Mouse (Mus musculus) lung, postnatal 4 days (tissue): ENCODE results near the gene Ms4a1.
"Not testable (repeated sequence)": the region's sequence is repeated elsewhere in the genome, so short reads cannot be mapped to it uniquely, and the experiment has no call there.

Experiments used
- DNase-seq, 2 experiments: peaks; one replicate each; pipeline ENCODE4 v3.0.0; 2021

Gene Ms4a1

GRCm38 (mm10) chr19:11266052-11266845 lies at the start of gene Ms4a1:
Gene Ms4a1, minus strand, starts transcription at chr19:11266241.
- no peak for DNase-seq

DNA sequence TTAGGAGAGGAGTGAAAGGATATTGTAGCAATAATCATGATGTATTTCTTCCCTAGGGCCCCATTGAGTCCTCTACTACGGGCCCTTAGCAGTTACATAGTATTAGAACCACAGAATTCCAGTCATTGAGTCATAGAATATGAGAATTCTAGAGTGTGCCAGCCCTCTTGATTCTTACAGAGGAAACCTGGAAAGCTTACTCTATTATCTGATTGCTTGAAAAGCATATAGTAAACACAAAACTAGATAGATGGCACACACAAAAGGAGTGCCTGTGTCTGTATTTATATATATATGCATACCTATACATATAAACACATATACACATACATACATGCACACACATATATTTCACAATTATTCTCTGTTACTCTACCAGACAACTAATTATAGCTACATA lies 48.3 kb upstream of the Ms4a1 start, which contains the start of gene Ms4a14:
Gene Ms4a14, minus strand, starts transcription at position 101 of the 400 bp plus-strand sequence.
- no peak for DNase-seq

- no peak for DNase-seq
Observed at GRCm38 (mm10) chr19:11308888-11309287, 42.8 kb upstream of the Ms4a1 start.

DNA sequence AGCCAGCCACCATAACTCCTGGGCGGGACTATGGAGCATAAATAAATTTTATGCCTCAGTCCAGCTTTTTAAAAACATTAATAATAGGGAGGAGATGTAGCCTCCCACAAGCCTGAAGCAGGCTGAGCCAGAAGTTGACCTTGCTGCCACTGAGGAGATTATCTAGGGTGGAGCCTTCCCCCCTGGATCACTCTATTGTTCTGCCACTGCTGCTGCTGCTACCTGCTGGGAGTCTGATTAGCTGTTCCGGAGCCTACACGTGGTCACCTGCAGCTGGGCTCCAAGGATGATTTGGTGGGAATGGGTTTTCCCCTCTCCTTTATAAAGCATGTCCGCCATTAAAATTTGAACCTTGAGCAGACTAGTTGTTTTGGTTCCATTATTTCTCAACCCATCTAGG lies 33.5 kb upstream of the Ms4a1 start:
- not testable (repeated sequence) for DNase-seq

DNA sequence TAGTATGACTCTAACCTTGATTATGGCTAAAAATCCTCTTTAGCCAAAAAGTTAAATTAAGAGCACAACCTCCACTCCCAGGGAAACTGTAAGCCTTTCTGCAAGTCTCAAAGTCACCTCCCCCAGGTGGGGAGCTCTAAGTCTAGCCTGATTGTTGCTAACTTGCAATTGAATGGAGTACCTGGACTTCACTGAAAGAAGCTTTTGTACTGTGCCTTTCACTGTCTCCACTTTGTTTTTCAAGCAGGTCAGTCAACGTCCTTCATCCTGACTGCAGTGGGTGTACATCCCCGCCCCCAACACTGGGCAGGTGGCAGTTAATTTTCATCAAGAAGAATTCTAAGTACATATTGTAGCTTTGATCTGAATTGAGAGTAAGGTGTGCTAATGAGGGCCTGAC lies 32.9 kb upstream of the Ms4a1 start:
- no peak for DNase-seq

DNA sequence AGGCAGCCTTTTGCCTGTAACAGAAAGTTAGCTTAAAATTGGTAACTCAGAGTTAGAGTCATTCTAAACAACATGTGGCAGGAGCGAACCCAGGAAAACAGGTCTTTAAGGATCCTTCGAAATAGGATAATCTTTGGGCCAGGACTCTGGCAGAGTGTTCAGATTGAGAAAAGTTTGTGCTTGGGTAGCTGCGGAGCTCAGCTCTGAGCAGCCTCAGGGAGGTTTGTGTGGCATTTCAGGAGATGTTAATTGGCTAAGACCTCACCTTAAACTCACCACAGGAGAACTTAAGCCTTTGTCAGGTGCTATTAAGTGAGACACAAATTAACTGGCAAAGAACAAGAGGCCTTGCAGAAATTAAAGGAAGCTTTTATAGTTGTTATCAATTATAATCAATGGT lies 27.6 kb upstream of the Ms4a1 start:
- DNase-seq: not testable (repeated sequence)

DNA sequence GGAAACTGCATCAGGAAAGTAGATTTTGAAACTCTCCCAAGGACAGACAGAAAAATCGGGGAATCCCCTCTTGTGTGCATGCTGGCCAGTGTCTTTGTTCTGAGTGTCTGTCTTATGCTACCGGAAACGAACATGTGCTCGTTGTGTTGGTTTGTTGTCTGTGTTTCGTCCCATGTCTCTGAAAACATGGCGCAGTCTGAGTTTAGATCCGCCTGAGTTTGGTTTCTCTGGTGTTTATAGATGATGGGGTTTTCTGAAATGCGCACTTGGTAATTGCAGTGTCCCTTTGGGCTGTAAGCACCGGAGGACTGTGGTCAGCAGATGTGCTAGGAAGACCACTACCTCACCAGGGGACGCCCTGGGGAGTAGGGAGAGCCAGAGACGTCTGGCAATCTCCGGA lies 26.9 kb upstream of the Ms4a1 start:
- no peak for DNase-seq

GRCm38 (mm10) chr19:11283773-11284172 lies 17.7 kb upstream of the Ms4a1 start, which contains the start of gene Ms4a5:
Gene Ms4a5, minus strand, starts transcription at chr19:11283873.
- DNase-seq: no peak

- DNase-seq: no peak
Observed at GRCm38 (mm10) chr19:11280223-11280622, 14.2 kb upstream of the Ms4a1 start.

GRCm38 (mm10) chr19:11276431-11276830 lies 10.4 kb upstream of the Ms4a1 start:
- no peak for DNase-seq

GRCm38 (mm10) chr19:11266956-11267355 lies 915 bp upstream of the Ms4a1 start:
- no peak for DNase-seq

- no peak for DNase-seq
Observed at GRCm38 (mm10) chr19:11264602-11265185, 1.3 kb downstream of the Ms4a1 start.

- no peak for DNase-seq
Observed at GRCm38 (mm10) chr19:11263549-11263948, 2.5 kb downstream of the Ms4a1 start.

GRCm38 (mm10) chr19:11262932-11263331 lies 3.1 kb downstream of the Ms4a1 start:
- not testable (repeated sequence) for DNase-seq

GRCm38 (mm10) chr19:11261522-11261921 lies 4.5 kb downstream of the Ms4a1 start:
- DNase-seq: no peak

DNA sequence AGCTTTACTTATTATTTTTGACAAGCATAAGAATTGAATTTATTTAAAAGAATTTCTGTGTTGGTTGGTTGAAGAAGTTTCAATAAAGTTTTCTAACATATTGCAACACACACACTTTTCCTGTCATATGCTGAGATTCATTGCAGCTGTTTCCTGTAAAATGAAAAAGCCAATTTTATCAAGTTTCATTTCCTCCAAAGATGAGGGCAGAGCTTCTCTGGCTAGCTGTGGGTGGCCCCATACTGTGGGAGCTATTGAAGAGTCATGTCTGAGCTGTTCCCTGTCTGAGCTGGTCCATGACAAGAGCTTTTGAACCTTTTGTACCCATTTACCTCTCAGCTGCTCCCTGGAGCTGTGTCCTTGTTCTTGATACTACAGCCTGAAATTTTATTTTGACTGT lies 21.8 kb downstream of the Ms4a1 start:
- DNase-seq: peak; percentile 14 to 23

DNA sequence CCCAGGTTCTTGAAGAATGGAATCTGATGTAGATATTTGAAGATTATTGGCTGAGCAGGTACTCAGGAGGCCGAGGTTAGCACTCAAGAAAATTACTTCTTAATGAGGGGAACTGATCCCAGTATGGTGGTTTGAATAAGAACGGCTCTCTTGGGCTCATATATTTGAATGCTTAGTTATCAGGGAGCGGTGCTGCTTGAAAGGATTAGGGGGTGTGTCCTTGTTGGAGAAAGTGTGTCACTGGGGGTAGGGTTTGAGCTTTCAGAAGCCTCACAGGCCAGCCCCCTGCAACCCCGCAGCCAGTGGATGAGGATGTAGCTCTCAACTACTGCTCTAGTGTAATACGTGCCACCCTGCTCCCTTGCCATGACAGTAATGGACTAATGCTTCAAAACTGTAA lies 23.5 kb downstream of the Ms4a1 start:
- no peak for DNase-seq

GRCm38 (mm10) chr19:11235820-11236219 lies 30.2 kb downstream of the Ms4a1 start:
- DNase-seq: no peak

DNA sequence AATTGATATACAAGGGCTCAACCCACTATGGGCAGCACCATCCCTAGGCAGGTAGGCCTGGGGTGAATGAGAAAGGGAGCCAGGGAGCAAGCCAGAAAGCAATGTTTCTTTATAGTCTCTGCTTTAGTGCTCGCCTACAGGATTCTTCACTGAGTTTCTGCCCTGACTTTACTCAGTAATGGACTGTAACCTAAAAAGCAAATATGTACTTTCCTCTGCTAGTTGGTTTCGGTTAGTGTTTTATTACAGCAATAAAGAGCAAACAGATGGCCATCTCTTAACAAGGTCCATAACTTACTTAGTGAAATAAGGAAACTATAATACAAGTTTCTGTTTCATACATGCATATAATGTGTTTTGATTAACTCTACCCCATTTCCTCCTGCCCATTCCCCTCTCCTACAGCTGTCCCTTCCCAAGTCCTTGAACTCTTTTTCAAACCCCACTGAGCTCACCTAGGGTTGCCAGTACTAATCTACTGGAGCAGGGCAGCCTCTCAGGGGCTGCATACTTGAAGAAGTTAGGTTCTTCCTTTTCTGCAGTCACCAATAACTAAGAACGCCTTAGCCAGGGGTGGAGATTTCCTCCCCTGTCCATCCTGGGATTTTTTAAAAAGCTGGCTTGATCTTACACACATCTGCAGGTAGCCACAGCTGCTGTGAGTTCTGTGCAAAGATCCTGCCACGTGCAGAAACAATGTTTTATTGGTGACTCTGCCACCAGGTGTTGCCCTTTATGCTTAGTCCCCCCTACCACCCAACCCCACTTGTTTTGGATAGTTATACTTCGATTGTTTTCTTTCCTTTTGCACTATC lies 30.9 kb downstream of the Ms4a1 start:
- DNase-seq: no peak

- DNase-seq: no peak
Observed at GRCm38 (mm10) chr19:11234244-11234643, 31.8 kb downstream of the Ms4a1 start.

GRCm38 (mm10) chr19:11232348-11232747 lies 33.7 kb downstream of the Ms4a1 start, which contains the start of gene Ms4a12:
Gene Ms4a12, minus strand, starts transcription at chr19:11232448.
- DNase-seq: no peak
